In the genomic region with DNA sequence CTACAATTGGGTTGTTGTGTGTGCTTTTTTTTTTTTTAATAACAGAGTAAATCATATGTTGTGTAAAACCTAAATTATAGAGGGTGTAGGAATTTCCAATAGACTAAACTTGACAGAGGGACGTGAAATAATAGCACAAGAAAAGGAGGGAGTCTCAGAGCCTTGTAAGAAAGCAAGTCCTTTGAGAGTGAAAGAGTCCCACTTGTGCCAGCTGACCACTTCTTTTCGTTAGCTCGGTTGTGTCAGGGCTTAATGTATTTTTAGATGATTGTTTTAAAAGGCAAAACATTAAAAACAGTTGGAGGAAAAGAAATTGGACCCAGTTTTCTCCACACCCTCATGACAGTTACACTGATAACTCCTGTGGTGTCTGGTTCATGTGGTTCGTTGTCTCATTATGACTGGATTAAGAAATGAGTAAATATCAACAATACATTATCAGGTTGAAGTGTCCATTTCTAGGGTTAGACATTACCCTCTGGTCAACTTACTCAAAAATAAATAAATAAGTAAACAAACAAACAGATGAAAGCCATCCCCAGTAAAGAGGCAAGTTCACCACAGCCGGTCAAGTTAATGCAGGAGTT, we compare ENCODE assay signal across 13 mouse cellular contexts.
"Had no signal": no experiment of that assay in that cellular context is flagged by ENCODE, and none has a peak within 500 bp of the region (broad histone marks: within the 10 kb centered on the region; RNA-seq: fewer than 3 reads in every experiment).

No protein-coding gene starts in this region.

- H3K27me3 ChIP-seq: limb, embryonic 12.5 days; liver, embryonic 13.5 days; lung, embryonic 15.5 days; midbrain, embryonic 15.5 days; neural tube, embryonic 12.5 days had no signal

- H3K9ac ChIP-seq: limb, embryonic 12.5 days; liver, embryonic 13.5 days; liver, postnatal 0 days; lung, embryonic 15.5 days; midbrain, embryonic 15.5 days; neural tube, embryonic 12.5 days had no signal

- H3K4me2 ChIP-seq: limb, embryonic 12.5 days; liver, embryonic 13.5 days; lung, embryonic 15.5 days; midbrain, embryonic 11.5 days; midbrain, embryonic 15.5 days; neural tube, embryonic 12.5 days had no signal

- H3K36me3 ChIP-seq: limb, embryonic 12.5 days; liver, embryonic 13.5 days; lung, embryonic 15.5 days; midbrain, embryonic 15.5 days; neural tube, embryonic 12.5 days had no signal

- ATAC-seq: liver, postnatal 0 days; midbrain, embryonic 15.5 days had no signal

- H3K4me3 ChIP-seq: limb, embryonic 12.5 days; liver, embryonic 13.5 days; lung, embryonic 15.5 days; midbrain, embryonic 15.5 days; neural tube, embryonic 12.5 days had no signal

- H3K4me1 ChIP-seq: limb, embryonic 12.5 days; liver, embryonic 13.5 days; lung, embryonic 15.5 days; midbrain, embryonic 15.5 days had no signal

- DNase-seq: kidney, adult 9 months; kidney, postnatal 36 days; liver; liver, embryonic 13.5 days; liver, postnatal 0 days; lung, postnatal 14 days; thymus, postnatal 4 days had no signal

- H3K27ac ChIP-seq: kidney, postnatal 0 days; limb, embryonic 12.5 days; liver, embryonic 13.5 days; lung, embryonic 15.5 days; midbrain, embryonic 15.5 days; neural tube, embryonic 12.5 days had no signal

- H3K9me3 ChIP-seq: limb, embryonic 12.5 days; liver, embryonic 13.5 days; lung, embryonic 15.5 days; midbrain, embryonic 15.5 days had no signal
